In genomic region chr12:73052651-73053591, GRCm38 (mm10) we compare ENCODE assay signal across 8 mouse cellular contexts. TPM values are rescaled to one million over a fixed set of nuclear protein-coding genes. Genes with fewer than 3 reads are reported as not detected.
DNase-seq lines count a peak whose midpoint lies in the region; ATAC-seq lines count a peak whose summit lies in the region.

No protein-coding gene starts in this region.

- no peak overlapping the region for H3K27ac ChIP-seq in liver, embryonic 11.5 days (ENCODE audit: low read depth, low read length)
- H3K27ac ChIP-seq in embryonic facial prominence, embryonic 10.5 days (replicated peaks) = peak overlapping the region; percentile 91
- H3K27ac ChIP-seq in hindbrain, embryonic 15.5 days (replicated peaks) = no peak overlapping the region
- H3K27ac ChIP-seq in midbrain, embryonic 13.5 days = no peak overlapping the region

- peak overlapping the region; percentile 65 for H3K4me2 ChIP-seq in liver, embryonic 11.5 days
- peak overlapping the region; percentile 56 for H3K4me2 ChIP-seq in hindbrain, embryonic 15.5 days
- peak overlapping the region; percentile 55 for H3K4me2 ChIP-seq in midbrain, embryonic 13.5 days (replicated peaks)

- no peak overlapping the region for H3K9ac ChIP-seq in liver, embryonic 11.5 days (ENCODE audit: low read depth, low read length)
- no peak overlapping the region for H3K9ac ChIP-seq in hindbrain, embryonic 15.5 days
- H3K9ac ChIP-seq in midbrain, embryonic 13.5 days (replicated peaks) = no peak overlapping the region

- DNase-seq in liver, embryonic 11.5 days (ENCODE audit: low spot score) = no peak
- no peak for DNase-seq in liver
- DNase-seq in embryonic facial prominence, embryonic 10.5 days (ENCODE audit: low spot score) = peak; percentile 69
- DNase-seq in testis, postnatal 14 days (ENCODE audit: low spot score) = no peak
- no peak for DNase-seq in layer of hippocampus, postnatal 14 days (ENCODE audit: low spot score in 2 of 2)
- DNase-seq in right cerebral cortex, postnatal 25 days = no peak

- H3K4me1 ChIP-seq in liver, embryonic 11.5 days (replicated peaks; ENCODE audit: control insufficient read depth, insufficient read depth, low read length) = peaks cover 2% of the 10 kb centered on the region; the same call in 1 of the 2 replicates
- H3K4me1 ChIP-seq in embryonic facial prominence, embryonic 10.5 days = peaks cover 91% of the 10 kb centered on the region
- H3K4me1 ChIP-seq in hindbrain, embryonic 15.5 days (replicated peaks) = peaks cover 6% of the 10 kb centered on the region
- H3K4me1 ChIP-seq in midbrain, embryonic 13.5 days (replicated peaks) = peaks cover 12% of the 10 kb centered on the region

- no peak for ATAC-seq in liver, embryonic 11.5 days (replicated peaks; ENCODE audit: low FRiP score)
- no peak for ATAC-seq in hindbrain, embryonic 15.5 days (ENCODE audit: low FRiP score, low read depth)
- ATAC-seq in midbrain, embryonic 13.5 days = no peak

- WGBS in liver, embryonic 11.5 days = 3% methylated on average over 34 of the region's 34 CpGs
- under 1% methylated on average over 34 of the region's 34 CpGs for WGBS in embryonic facial prominence, embryonic 10.5 days
- WGBS in hindbrain, embryonic 15.5 days = 2% methylated on average over 34 of the region's 34 CpGs
- WGBS in midbrain, embryonic 13.5 days = 1% methylated on average over 34 of the region's 34 CpGs

- peaks cover 83% of the 10 kb centered on the region for H3K27me3 ChIP-seq in liver, embryonic 11.5 days (replicated peaks; ENCODE audit: control insufficient read depth, insufficient read depth, low read length)
- peaks cover 89% of the 10 kb centered on the region for H3K27me3 ChIP-seq in embryonic facial prominence, embryonic 10.5 days (replicated peaks; ENCODE audit: low read depth, poor library complexity, severe bottlenecking)
- peaks cover 84% of the 10 kb centered on the region for H3K27me3 ChIP-seq in hindbrain, embryonic 15.5 days
- peaks cover 100% of the 10 kb centered on the region for H3K27me3 ChIP-seq in midbrain, embryonic 13.5 days

- no peaks in the 10 kb centered on the region for H3K36me3 ChIP-seq in liver, embryonic 11.5 days (ENCODE audit: control insufficient read depth, insufficient read depth, low read length)
- no peaks in the 10 kb centered on the region for H3K36me3 ChIP-seq in embryonic facial prominence, embryonic 10.5 days (replicated peaks)
- H3K36me3 ChIP-seq in hindbrain, embryonic 15.5 days = no peaks in the 10 kb centered on the region
- H3K36me3 ChIP-seq in midbrain, embryonic 13.5 days = no peaks in the 10 kb centered on the region

- H3K9me3 ChIP-seq in liver, embryonic 11.5 days (ENCODE audit: control insufficient read depth, low read length) = no peaks in the 10 kb centered on the region
- H3K9me3 ChIP-seq in embryonic facial prominence, embryonic 10.5 days = no peaks in the 10 kb centered on the region
- H3K9me3 ChIP-seq in hindbrain, embryonic 15.5 days = no peaks in the 10 kb centered on the region
- H3K9me3 ChIP-seq in midbrain, embryonic 13.5 days = no peaks in the 10 kb centered on the region

- H3K4me3 ChIP-seq in liver, embryonic 11.5 days (ENCODE audit: low read depth, low read length) = peak overlapping the region; percentile 42
- H3K4me3 ChIP-seq in embryonic facial prominence, embryonic 10.5 days = peak overlapping the region; percentile 68
- peak overlapping the region; percentile 37 for H3K4me3 ChIP-seq in hindbrain, embryonic 15.5 days
- H3K4me3 ChIP-seq in midbrain, embryonic 13.5 days (replicated peaks) = peak overlapping the region; percentile 39

RNA-seq across cellular contexts. Expression of gene Six1, which starts 0.8 kb away (rescaled TPM):
- polyA plus RNA-seq in liver, embryonic 11.5 days (2014; fragmentation: Nextera tagmentation; extraction: Ambion mirVana) = 2.0 and 2.2 TPM in 2 replicates
- 38.4 and 45.4 TPM in 2 replicates for polyA plus RNA-seq in embryonic facial prominence, embryonic 10.5 days (2016; fragmentation: Nextera tagmentation; extraction: Ambion mirVana)
- polyA plus RNA-seq in hindbrain, embryonic 15.5 days (2015; fragmentation: Nextera tagmentation; extraction: Ambion mirVana) = 0.65 and 1.5 TPM in 2 replicates
- 0.64 and 0.70 TPM in 2 replicates for polyA plus RNA-seq in midbrain, embryonic 13.5 days (2015; fragmentation: Nextera tagmentation; extraction: Ambion mirVana)
- under 1 TPM; 0.12 to 0.25 TPM for total RNA-seq in layer of hippocampus, postnatal 14 days (2021)

Comparison
In these comparisons a context has a peak if more than half of its experiments do, and no peak if none do; other contexts are left out.
1. RNA of gene Six1, which starts 0.8 kb away (polyA plus RNA-seq): 38.4 to 45.4 TPM in embryonic facial prominence, embryonic 10.5 days; 2.0 to 2.2 TPM in liver, embryonic 11.5 days, 0.64 to 0.70 TPM in midbrain, embryonic 13.5 days and 0.65 to 1.5 TPM in hindbrain, embryonic 15.5 days; every median in the first group is over 10 times any median in the second.
2. Peak in every context shown above with its lines, with median percentiles within 50 percentile points of each other: H3K4me2 ChIP-seq and H3K4me3 ChIP-seq.